Mouse (Mus musculus) G1E (cell line): ENCODE data around the gene Lrrn2. TPM values are rescaled to one million over a fixed set of nuclear protein-coding genes. Genes with fewer than 3 reads are reported as not detected.

Experiments used
- ATAC-seq: 2 replicates; pipeline ENCODE4 v1.8.0; 2016; ENCODE audit warnings: mild to moderate bottlenecking; ENCODE audit not compliant: insufficient number of reproducible peaks, poor library complexity, low FRiP score, severe bottlenecking; ENCODE audit errors: extremely low read depth
- DNase-seq: peaks from one replicate; pipeline ENCODE4 v3.0.0; 2012; ENCODE audit warnings: low spot score
- H3K27me3 ChIP-seq: 2 replicates; pipeline ENCODE4 v1.6.1; 2012; ENCODE audit warnings: mild to moderate bottlenecking, low read length, inconsistent platforms; ENCODE audit not compliant: insufficient read depth
- H3K36me3 ChIP-seq: replicated peaks from 2 replicates; pipeline ENCODE3; 2012; ENCODE audit warnings: mild to moderate bottlenecking, inconsistent platforms
- H3K4me1 ChIP-seq: 2 replicates; pipeline ENCODE4 v1.6.1; 2012; ENCODE audit warnings: low read depth, low read length, inconsistent platforms, mixed read lengths; ENCODE audit not compliant: insufficient read depth
- H3K4me3 ChIP-seq: 2 replicates; pipeline ENCODE4 v1.5.1; 2012; ENCODE audit warnings: low read depth, mild to moderate bottlenecking, inconsistent platforms, low read length, moderate library complexity, mixed read lengths
- H3K9me3 ChIP-seq: replicated peaks from 2 replicates; pipeline ENCODE4 v1.6.1; 2012; ENCODE audit warnings: inconsistent platforms
- CTCF ChIP-seq: IDR thresholded peaks from 2 replicates; pipeline ENCODE4 v1.5.1; 2012; ENCODE audit warnings: low read depth, low read length, inconsistent platforms, mixed read lengths
- GATA1 ChIP-seq: IDR thresholded peaks from 2 replicates; pipeline ENCODE4 v1.6.1; 2012; ENCODE audit warnings: borderline replicate concordance, low read length, inconsistent platforms, mixed read lengths
- GATA2 ChIP-seq: IDR thresholded peaks from 2 replicates; pipeline ENCODE4 v1.6.1; 2012; ENCODE audit warnings: low read depth, low read length, inconsistent platforms, borderline replicate concordance
- POLR2AphosphoS5 ChIP-seq: IDR thresholded peaks from 2 replicates; pipeline ENCODE4 v1.6.1; 2012; ENCODE audit warnings: low read depth, low read length, inconsistent platforms; ENCODE audit not compliant: insufficient replicate concordance
- TAL1 ChIP-seq: conservative IDR thresholded peaks from 2 replicates; pipeline ENCODE4 v1.6.1; 2012; ENCODE audit warnings: low read depth, low read length, inconsistent platforms, mixed read lengths
- polyA plus RNA-seq: library from polyadenylated mRNA; stranded (reverse); fragments of >175 nt; gene quantifications from 2 replicates; pipeline ENCODE4 v1.2.3, GENCODE M21; 2012
- total RNA-seq, 2 experiments: library from RNA; stranded (forward) in 1 of 2; stranded (reverse) in 1 of 2; fragments of 200-1000 nt in 1 of 2; fragments of >200 nt in 1 of 2; fragmentation: Nextera tagmentation in 1 of 2; gene quantifications; 2 replicates each; pipeline ENCODE4 v1.2.3; 2014 to 2017

The Lrrn2 gene
- total RNA-seq (2014; fragmentation: Nextera tagmentation): not detected in 2 replicates
- 0.06 and 0.22 TPM in 2 replicates for total RNA-seq (2017)
- not detected in 2 replicates for polyA plus RNA-seq

DNA sequence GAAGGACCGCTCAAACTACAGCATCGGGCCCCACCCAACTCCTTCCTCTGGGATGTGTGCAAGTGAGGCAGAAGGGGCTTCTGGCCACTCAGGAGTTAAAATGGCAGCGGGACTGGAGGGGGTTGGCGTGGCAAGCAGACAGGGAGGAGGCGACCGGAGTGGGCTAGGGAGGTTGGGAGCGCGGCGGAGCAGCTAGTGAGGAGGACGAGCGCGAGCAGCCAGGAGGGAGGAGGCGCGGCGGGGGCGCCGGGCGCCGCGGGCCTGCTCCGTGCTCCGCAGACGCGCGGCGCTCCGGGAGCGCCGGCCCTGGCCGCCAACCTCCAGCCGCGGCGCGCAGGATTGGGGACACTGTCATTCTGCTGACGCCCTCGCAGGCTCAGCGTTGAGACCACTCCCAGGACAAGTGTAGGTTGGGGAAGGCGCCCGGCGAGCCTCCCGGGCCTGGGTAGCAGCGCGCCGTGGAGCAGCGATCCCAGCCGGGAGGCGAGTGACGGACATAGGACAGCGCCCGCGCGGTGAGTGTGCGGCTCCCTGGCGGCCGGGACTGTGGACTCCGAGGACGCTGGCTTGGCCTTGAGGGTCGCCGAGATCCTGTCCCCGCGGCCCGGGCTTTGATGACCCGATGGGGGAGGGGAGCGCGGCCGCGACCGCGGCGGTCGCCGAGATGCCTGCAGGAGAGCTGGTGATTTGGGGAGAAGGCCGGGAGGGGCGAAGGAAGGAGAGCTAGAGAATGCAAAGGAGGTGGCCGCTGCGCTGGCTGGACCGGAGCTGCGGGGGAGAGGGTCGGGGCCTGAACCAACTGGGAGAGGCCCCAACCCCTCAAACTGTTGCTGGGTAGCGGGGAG lies at the start of gene Lrrn2:
Gene Lrrn2 (plus strand): TSS at position 113 of the 845 bp plus-strand sequence.
- Histone ChIP-seq H3K4me3 (no peak within 1 kb of the TSS), H3K9me3 (no peaks in the 10 kb centered on the region), H3K36me3 (no peaks in the 10 kb centered on the region), H3K4me1 (no peaks in the 10 kb centered on the region), H3K27me3 (peaks cover 60% of the 10 kb centered on the region)
- TF ChIP-seq CTCF (no peak), POLR2AphosphoS5 (no peak), TAL1 (no peak), GATA2 (no peak), GATA1 (no peak)
- DNase-seq (no peak), ATAC-seq (no peak)

DNA sequence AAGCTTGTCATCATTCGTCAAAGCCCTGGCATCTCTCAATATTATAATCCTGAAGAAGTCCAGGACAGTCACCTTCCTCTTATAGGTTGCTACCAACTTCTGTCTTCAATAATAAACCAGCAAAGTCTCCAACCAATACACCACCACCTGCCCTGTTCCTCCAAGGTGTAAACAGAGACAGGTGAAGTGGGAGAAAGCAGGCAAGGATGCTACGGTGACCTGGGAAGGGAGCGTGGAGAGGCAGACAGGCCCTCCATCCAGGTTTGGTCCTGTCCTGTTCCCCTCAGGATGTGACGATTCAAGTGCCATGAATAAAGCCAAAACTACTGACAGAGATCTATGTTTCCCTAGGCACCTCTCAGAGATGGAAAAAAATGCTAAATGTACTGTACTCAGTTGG lies 48.1 kb upstream of the Lrrn2 start:
- no peak for TF ChIP-seq POLR2AphosphoS5
- no peak for TF ChIP-seq CTCF
- no peak for TF ChIP-seq TAL1
- no peak for TF ChIP-seq GATA1
- no peak for TF ChIP-seq GATA2
- ATAC-seq (no peak), DNase-seq (no peak)
- Histone ChIP-seq H3K27me3 (peaks cover 17% of the 10 kb centered on the region), H3K36me3 (no peaks in the 10 kb centered on the region), H3K4me1 (no peaks in the 10 kb centered on the region), H3K9me3 (no peaks in the 10 kb centered on the region), H3K4me3 (no peak overlapping the region)

DNA sequence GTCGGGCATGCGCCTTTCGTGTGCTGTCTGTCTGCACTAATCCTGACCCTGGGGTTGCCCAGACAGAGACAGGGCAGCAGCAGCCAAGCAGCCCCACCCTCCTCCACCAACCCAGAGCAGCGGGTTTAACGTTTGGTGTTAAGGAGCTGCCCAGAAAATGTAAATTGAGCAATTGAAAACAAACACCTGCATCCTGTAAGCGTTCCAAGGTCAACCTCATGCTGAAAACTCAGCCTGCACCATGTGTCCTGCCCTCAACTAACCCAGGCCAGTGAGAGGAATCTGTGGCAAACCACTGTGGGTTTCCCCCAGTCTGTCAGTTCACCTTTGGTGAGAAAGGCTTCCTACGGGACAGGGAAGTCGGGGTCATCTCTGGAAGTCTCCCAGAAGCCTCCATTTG lies 46.0 kb upstream of the Lrrn2 start:
- TF ChIP-seq CTCF (no peak), POLR2AphosphoS5 (no peak), GATA2 (no peak), TAL1 (no peak), GATA1 (no peak)
- ATAC-seq (no peak), DNase-seq (no peak)
- no peak overlapping the region for H3K4me3 ChIP-seq
- peaks cover 17% of the 10 kb centered on the region for H3K27me3 ChIP-seq
- no peaks in the 10 kb centered on the region for H3K36me3 ChIP-seq
- H3K4me1 ChIP-seq: no peaks in the 10 kb centered on the region
- H3K9me3 ChIP-seq: no peaks in the 10 kb centered on the region

DNA sequence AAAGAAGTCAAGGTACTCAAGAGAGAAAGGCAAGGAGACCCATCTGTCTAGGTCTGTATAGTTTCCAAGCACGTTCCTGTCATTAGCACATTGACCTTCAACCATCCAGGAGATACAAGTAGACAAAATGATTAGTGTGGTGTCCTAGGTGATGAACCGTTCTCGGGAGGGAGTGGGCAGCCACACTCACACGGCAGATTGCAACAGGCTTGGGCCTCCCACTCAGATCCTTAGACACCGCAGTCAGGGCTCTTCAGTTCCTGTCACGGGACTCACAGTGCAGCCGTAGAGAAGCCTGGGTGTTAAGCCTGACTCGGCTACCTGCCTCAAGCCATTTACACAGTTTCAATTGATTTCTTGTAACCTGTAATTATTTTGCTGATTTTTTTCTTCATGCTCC lies 43.2 kb upstream of the Lrrn2 start:
- no peak overlapping the region for H3K4me3 ChIP-seq
- peaks cover 14% of the 10 kb centered on the region for H3K27me3 ChIP-seq
- no peaks in the 10 kb centered on the region for H3K36me3 ChIP-seq
- no peak for TF ChIP-seq TAL1
- TF ChIP-seq GATA2: no peak
- no peak for TF ChIP-seq POLR2AphosphoS5
- TF ChIP-seq CTCF: no peak
- ATAC-seq (no peak), DNase-seq (no peak)
- H3K4me1 ChIP-seq: no peaks in the 10 kb centered on the region
- no peaks in the 10 kb centered on the region for H3K9me3 ChIP-seq

DNA sequence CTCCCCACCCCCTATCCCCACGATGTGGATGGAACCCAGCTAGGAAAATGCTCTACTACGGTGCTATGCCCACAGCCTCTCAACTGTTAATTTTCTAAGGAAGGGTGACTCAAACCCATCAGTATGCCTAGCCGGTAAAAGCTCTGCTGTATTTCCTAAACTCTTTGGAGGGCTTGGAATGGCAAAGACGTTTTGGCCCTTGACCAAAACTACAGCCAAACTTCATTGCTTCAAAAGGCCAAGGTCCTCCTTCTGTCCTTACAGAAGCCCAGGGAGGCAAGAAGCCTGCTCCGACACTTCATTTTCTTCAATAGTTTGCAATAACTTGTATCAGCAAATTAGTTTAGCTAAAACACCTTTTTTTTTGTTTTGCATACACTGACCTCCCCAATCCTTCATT lies 42.4 kb upstream of the Lrrn2 start:
- DNase-seq (no peak), ATAC-seq (no peak)
- Histone ChIP-seq H3K4me3 (no peak overlapping the region), H3K4me1 (no peaks in the 10 kb centered on the region), H3K27me3 (peaks cover 14% of the 10 kb centered on the region), H3K36me3 (no peaks in the 10 kb centered on the region), H3K9me3 (no peaks in the 10 kb centered on the region)
- TF ChIP-seq TAL1 (no peak), CTCF (no peak), GATA1 (no peak), POLR2AphosphoS5 (no peak), GATA2 (no peak)

- ATAC-seq: no peak
- H3K4me1 ChIP-seq: no peaks in the 10 kb centered on the region
- H3K36me3 ChIP-seq: no peaks in the 10 kb centered on the region
- no peaks in the 10 kb centered on the region for H3K9me3 ChIP-seq
- peaks cover 14% of the 10 kb centered on the region for H3K27me3 ChIP-seq
- H3K4me3 ChIP-seq: no peak overlapping the region
- TF ChIP-seq GATA2: no peak
- no peak for TF ChIP-seq TAL1
- TF ChIP-seq POLR2AphosphoS5: no peak
- no peak for TF ChIP-seq GATA1
- TF ChIP-seq CTCF: no peak
- no peak for DNase-seq
These were observed 41.7 kb upstream of the Lrrn2 start for GRCm38 (mm10) chr1:132838371-132838770.
